Mouse (Mus musculus) ES-E14 (cell line): Measurements from ENCODE around the gene F10.

ENCODE experiments used
- CHD2 ChIP-seq: IDR thresholded peaks from 2 replicates; pipeline ENCODE4 v1.6.1; 2014; ENCODE audit warnings: mild to moderate bottlenecking, low read depth, low read length, inconsistent platforms
- HCFC1 ChIP-seq: IDR thresholded peaks from 2 replicates; pipeline ENCODE4 v1.6.1; 2012; ENCODE audit warnings: low read length, inconsistent platforms, borderline replicate concordance; ENCODE audit not compliant: insufficient read depth
- MAFK ChIP-seq: IDR thresholded peaks from 2 replicates; pipeline ENCODE4 v1.6.1; 2014; ENCODE audit warnings: mild to moderate bottlenecking, low read depth, low read length, inconsistent platforms; ENCODE audit not compliant: insufficient read depth
- ZC3H11A ChIP-seq: IDR thresholded peaks from 2 replicates; pipeline ENCODE4 v1.6.1; 2012; ENCODE audit warnings: low read depth, mild to moderate bottlenecking, inconsistent platforms, low read length, borderline replicate concordance
- ZNF384 ChIP-seq: IDR thresholded peaks from 2 replicates; pipeline ENCODE4 v1.6.1; 2012; ENCODE audit warnings: low read depth, low read length, inconsistent platforms

DNA sequence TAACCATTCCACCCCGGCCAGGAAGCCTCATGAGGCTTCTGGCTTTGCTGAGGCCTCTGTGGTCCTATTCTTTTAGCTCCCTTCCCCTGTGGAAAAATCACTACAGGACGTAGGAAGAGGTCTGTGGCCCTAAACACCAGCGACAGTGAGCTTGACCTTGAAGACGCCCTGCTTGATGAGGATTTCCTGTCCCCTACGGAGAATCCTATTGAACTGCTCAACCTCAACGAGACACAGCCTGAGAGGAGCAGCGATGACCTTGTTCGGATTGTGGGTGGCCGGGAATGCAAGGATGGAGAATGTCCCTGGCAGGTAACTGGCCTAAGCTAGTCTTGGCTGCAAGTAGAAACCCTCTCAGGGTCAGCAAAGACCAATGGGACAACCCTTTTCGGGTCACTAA lies 13.4 kb downstream of the F10 start:
- TF ChIP-seq HCFC1 (no peak), MAFK (no peak), ZC3H11A (no peak), ZNF384 (no peak), CHD2 (no peak)
